Mouse (Mus musculus): ENCODE data around the gene 1700013G24Rik. TPM values are rescaled to one million over a fixed set of nuclear protein-coding genes. Genes with fewer than 3 reads are reported as not detected.
A peak's percentile ranks its signal among the peaks of the same experiment; 100 is the strongest.

The 1700013G24Rik gene
- polyA plus RNA-seq, 1 experiment: not detected

DNA sequence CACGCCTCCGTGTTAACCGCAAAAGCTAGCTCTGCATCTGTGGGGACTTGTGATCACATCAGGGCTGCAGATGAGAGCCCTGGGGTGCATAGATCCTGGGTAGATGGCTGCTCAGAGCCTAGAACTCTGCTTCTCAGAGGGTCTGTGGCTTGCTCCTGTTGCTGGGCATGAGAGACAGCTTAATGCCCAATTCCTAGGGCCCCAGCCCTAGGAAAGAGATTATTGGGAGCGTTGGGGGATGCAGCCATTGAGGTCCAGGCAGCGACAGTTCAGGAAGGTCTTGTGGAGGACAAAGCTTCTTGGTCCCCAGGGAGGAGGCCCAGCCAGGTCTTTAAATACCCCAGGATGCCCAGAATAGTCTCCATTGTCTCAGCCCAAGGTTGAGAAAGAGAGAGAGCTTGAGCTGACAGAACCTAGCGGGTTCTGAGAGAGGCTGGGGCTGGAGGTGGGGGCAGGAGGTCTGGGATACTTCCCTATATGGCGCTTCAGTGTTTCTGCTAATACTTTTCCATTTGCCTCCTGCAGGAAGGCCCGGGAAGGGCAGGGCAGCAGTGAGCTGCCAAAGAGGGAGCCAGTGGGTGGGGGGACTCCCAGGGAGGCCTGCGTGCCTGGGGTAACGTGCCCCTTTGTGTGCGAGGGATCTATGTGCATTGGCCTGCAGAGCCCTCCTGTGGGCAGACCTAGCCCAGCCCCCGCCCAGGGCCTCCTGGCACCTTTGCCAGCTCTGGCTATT, 35.7 kb downstream of the 1700013G24Rik start:
- H3K27ac ChIP-seq (replicated peaks; ENCODE audit: low read depth, low read length): peak overlapping the region; percentile 97

DNA sequence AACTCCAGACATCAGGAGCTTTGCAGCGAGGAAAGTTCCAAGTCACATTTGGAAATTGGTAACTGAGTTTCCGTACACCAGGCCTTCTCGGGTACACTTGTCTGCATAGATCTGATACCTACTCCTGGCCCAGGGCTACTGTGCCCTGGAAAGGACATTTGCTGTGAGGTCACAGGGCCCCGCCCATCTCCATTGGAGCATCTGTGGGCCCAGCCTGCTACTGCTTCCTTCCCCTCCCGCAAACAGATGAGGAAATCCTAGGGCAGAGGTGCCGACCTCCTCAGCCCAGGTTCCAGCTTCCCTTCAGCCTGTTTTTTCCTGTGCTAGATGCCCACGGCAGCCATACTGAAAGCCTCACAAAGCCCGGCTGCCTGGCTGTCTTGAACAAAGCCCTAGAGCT, 36.9 kb downstream of the 1700013G24Rik start:
- H3K27ac ChIP-seq (replicated peaks; ENCODE audit: low read depth, low read length): peak overlapping the region; percentile 97
- peaks cover 69% of the 10 kb centered on the region for H3K4me1 ChIP-seq (ENCODE audit: control insufficient read depth, insufficient read depth, insufficient read length, low read length)
- H3K4me3 ChIP-seq (ENCODE audit: insufficient read depth, low read depth, low read length): peak overlapping the region; percentile 12; the same call in 1 of the 2 replicates

More for the DNA sequence above, 35.7 kb downstream of the 1700013G24Rik start:
- Histone ChIP-seq H3K4me1 (ENCODE audit: control insufficient read depth, insufficient read depth, insufficient read length, low read length) (peaks cover 70% of the 10 kb centered on the region), H3K4me3 (ENCODE audit: insufficient read depth, low read depth, low read length) (peak overlapping the region; percentile 16)

DNA sequence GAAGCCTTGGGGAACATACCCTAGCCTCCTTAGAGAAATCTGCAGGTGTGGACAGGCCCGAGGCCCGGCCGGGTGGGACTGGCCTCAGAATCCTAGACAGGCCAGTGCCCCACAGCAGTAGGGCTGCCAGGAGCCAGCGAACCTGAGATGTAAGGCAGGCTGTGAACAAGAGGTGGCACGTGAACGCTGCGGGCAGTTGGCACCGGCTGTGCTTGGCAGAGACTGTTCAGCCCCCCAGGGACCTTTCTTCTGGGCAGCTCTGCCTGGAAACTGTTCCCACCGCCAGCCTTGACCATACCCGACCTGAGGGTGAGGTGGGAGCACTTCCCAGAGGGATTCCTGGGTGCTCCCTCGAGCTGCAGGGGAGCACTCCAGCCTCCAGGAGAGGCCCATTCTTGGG, 39.5 kb downstream of the 1700013G24Rik start:
- peaks cover 64% of the 10 kb centered on the region for H3K4me1 ChIP-seq (ENCODE audit: control insufficient read depth, insufficient read depth, insufficient read length, low read length)
- no peak overlapping the region for H3K4me3 ChIP-seq (ENCODE audit: insufficient read depth, low read depth, low read length)
- peak overlapping the region; percentile 37 for H3K27ac ChIP-seq (replicated peaks; ENCODE audit: low read depth, low read length)

DNA sequence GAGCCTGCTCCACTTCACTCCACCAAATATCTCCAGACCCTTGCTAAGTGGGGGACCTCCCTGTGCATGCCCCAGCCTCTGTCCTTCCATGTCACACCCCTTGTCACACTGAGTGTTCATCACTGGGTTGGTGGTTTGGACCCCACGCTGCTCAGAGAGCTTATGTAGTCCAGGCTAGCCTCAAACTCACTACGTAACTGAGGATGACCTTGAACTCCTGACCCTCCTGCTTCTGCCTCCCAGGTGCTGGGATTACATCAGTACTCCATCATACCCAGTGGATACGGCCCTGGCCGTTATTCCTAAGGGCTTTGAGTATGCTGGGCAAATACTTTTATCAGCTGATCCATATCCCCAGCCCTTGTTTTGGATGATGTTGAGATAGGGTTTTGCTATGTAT, 40.1 kb downstream of the 1700013G24Rik start:
- no peak overlapping the region for H3K4me3 ChIP-seq (ENCODE audit: insufficient read depth, low read depth, low read length)
- peak overlapping the region; percentile 37 for H3K27ac ChIP-seq (replicated peaks; ENCODE audit: low read depth, low read length)
- peaks cover 67% of the 10 kb centered on the region for H3K4me1 ChIP-seq (ENCODE audit: control insufficient read depth, insufficient read depth, insufficient read length, low read length)

DNA sequence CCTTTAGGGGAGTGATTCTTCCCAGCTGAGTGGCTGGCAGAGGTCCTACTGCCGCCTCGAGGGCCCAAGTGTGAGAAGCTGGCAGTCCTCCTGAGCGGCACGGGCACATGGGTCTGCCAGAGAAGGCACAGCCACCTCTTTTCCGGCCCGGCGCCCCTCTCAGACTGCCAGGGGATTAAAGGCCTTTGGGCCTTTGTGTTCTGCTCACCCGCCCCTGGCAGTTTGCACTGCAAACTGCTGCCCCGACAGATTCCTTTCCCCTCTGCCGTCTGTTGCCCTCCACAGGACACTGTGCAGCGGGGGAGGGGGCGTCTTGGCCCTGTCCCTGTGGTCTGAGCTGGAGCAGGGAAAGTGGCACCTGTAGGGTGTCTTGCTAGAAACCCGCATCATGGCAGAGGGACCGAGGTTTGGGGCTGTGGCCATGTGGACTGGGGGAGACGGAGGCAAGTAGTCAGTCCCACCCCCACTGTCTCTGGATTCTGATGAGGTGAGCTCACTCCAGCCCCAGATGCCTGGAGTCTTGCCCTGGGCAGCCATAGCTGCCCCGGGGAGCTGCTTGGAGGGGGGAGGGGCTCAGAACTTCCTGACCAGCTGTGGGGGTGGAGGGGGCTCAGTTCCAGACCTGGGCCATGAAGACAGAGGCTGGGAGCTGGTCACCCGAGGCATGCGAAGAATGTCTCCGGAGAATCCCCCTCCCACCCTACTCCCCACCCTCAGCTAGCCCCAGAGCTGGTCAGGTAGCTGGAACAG, 41.8 kb downstream of the 1700013G24Rik start:
- peak overlapping the region; percentile 93 for H3K27ac ChIP-seq (replicated peaks; ENCODE audit: low read depth, low read length)
- no peak overlapping the region for H3K4me3 ChIP-seq (ENCODE audit: insufficient read depth, low read depth, low read length)
- H3K4me1 ChIP-seq (ENCODE audit: control insufficient read depth, insufficient read depth, insufficient read length, low read length): peaks cover 69% of the 10 kb centered on the region

DNA sequence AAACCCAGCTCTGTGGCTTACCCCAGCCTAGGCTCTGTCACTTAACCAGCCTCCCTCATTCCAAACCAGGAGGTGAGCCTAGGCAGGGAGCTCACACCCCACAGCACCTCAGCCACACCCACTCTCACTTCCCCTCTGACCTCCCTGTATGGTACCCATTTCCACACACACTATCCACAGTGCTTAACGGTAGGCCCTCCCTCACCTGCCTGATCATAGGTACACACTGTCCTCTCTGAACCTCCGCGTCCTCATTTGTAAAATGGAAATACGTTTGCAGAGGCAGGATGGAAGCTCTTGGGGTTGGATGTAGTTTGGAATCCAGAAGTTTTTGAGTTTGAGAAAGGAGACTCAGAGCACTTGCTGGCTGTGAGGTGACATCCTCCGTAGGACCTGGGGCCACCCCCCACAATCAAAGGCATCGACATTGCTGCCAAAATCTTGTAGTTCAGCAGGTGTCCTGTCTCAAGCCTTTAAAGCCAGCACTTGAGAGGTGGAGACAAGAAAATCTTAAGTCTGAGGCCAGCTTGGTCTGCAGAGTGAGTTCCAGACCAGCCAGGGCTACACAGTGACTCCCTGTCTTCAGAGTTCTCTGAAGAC, 42.5 kb downstream of the 1700013G24Rik start:
- Histone ChIP-seq H3K4me1 (ENCODE audit: control insufficient read depth, insufficient read depth, insufficient read length, low read length) (peaks cover 70% of the 10 kb centered on the region), H3K4me3 (ENCODE audit: insufficient read depth, low read depth, low read length) (no peak overlapping the region), H3K27ac (replicated peaks; ENCODE audit: low read depth, low read length) (peak overlapping the region; percentile 93)

DNA sequence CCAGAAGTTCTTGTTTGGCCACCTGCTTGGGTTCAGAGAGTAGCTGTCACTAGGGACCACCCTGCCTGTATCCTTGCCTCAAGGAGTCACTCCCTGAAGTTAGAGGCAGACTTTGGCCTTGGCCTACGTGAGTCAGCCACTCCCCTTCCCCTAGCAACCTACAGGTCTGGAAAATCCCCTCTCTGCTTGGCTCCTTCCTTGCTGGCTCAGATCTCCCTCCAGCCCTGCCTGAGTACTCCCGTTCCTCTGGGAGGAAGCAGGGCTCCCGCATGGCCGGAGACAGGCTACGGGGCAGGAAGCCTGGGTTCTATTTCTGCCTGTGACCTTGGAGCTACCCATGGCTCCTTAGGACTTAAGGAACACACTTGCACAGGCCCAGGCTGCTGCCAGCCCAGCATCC, 44.3 kb downstream of the 1700013G24Rik start:
- Histone ChIP-seq H3K4me1 (ENCODE audit: control insufficient read depth, insufficient read depth, insufficient read length, low read length) (peaks cover 75% of the 10 kb centered on the region), H3K27ac (replicated peaks; ENCODE audit: low read depth, low read length) (peak overlapping the region; percentile 96), H3K4me3 (ENCODE audit: insufficient read depth, low read depth, low read length) (no peak overlapping the region)

DNA sequence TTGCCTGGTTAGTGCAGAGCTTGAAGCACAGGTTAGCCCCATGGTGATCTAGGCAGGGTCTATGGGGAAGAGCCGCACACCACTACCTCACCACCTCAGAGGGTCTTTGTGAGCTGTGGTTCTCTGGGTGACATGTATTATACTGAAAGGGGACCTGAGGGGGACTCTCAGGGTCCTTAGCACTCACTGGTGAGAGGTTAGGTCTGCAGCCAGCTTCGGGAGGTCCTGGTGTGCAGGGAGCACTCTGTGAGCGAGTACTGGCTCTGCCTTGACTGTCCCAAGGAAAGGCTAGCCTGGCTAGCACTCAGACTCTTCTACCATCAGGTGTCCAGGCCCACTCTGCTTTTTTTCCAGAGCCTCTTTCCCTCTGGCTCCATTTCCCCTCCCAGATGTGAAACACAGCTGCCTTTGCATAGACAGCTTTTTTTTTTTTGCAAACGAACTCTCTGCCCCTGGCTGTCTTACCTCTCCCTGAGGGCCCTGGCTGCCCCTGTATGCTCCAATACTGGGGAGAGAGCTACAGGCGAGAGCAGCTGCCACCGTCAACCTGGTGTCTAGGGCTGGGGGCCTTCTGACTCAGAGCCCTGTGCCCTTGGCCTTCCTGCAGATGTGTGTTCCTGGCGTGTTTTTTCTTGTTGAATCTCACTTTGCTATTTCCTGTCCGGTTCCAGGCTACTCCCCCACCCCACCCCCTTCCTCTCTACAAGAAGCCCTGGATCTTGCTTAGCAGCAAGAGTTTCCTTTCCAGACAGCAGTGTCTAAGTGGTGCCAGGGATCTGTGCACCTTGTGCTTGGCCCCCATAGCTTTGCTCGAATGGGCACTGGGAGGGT, 45.0 kb downstream of the 1700013G24Rik start:
- Histone ChIP-seq H3K27ac (replicated peaks; ENCODE audit: low read depth, low read length) (peak overlapping the region; percentile 96), H3K4me1 (ENCODE audit: control insufficient read depth, insufficient read depth, insufficient read length, low read length) (peaks cover 75% of the 10 kb centered on the region), H3K4me3 (ENCODE audit: insufficient read depth, low read depth, low read length) (peak overlapping the region; percentile 27)

DNA sequence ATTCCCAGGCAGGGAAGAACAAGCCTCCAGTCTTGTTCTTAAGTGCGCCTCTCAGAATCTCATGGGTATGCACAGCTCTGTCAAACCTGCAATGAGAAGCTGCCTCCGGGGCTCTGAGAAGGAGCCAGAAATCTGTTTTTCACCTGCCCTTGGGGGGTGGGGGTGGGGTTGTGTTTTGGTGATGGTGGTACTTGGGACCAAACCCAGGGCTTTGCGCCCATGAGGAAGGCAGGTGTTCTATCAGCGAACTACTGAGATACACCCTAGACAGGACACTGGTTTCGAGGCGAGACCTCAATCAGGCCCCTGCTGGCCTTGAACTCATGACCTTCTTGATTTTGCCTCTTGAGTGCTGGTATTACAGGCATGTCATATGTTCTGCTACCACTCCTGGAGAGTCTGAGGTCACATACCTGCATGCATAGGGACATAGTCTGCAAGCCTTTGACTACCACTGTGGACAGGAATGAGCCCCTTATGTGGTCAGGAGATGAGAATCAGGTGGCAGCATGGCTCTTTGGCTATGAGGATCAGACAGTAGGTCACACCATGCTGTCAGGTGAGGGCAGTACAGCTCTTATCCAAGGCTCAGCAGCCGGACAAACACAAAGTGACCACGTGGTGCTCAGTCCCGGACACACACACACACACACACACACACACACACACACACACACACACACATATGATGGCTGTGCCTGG, 45.9 kb downstream of the 1700013G24Rik start:
- Histone ChIP-seq H3K4me1 (ENCODE audit: control insufficient read depth, insufficient read depth, insufficient read length, low read length) (peaks cover 70% of the 10 kb centered on the region), H3K27ac (replicated peaks; ENCODE audit: low read depth, low read length) (peak overlapping the region; percentile 96), H3K4me3 (ENCODE audit: insufficient read depth, low read depth, low read length) (no peak overlapping the region)

DNA sequence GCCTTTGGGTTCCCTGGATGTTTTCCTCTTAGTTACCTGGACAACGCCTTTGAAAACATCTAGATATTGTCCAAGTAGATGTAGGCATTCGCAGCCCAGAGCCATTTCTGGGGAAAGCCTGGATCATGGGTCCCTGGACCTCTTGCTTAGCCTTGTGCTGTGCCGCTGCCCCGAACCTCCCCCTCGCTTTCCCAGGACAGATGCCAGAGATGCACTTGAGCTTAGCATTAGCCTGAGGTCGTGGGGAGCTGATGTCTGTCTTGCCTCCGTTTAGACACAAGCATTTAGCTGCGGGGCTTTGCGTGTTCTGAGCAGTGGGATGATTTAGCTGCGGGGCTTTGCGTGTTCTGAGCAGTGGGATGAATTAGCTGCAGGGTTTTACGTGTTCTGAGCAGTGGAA, 47.1 kb downstream of the 1700013G24Rik start:
- peak overlapping the region; percentile 96 for H3K27ac ChIP-seq (replicated peaks; ENCODE audit: low read depth, low read length)

DNA sequence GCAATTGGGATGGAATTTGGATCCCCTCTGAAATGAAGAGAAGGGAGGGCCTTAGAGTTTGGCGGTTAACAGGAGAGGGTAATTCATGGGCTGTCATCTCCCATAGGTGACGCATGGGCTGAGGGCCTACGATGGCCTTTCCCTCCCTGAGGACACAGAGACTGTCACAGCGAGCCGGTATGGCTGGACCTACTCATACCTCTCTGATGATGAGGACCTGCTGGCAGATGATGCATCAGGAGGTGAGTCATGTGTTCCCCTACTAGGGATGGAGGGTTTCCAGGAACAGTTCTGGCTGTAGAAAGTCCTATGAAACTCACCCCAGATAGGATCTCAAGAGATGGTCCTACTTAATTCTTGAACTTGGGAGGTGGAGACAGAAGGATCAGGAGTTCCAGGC, 47.9 kb downstream of the 1700013G24Rik start:
- Histone ChIP-seq H3K4me1 (ENCODE audit: control insufficient read depth, insufficient read depth, insufficient read length, low read length) (peaks cover 59% of the 10 kb centered on the region), H3K27ac (replicated peaks; ENCODE audit: low read depth, low read length) (peak overlapping the region; percentile 96; the same call in 1 of the 2 replicates), H3K4me3 (ENCODE audit: insufficient read depth, low read depth, low read length) (no peak overlapping the region)

More for the DNA sequence above, 47.1 kb downstream of the 1700013G24Rik start:
- Histone ChIP-seq H3K4me3 (ENCODE audit: insufficient read depth, low read depth, low read length) (no peak overlapping the region), H3K4me1 (ENCODE audit: control insufficient read depth, insufficient read depth, insufficient read length, low read length) (peaks cover 59% of the 10 kb centered on the region)

DNA sequence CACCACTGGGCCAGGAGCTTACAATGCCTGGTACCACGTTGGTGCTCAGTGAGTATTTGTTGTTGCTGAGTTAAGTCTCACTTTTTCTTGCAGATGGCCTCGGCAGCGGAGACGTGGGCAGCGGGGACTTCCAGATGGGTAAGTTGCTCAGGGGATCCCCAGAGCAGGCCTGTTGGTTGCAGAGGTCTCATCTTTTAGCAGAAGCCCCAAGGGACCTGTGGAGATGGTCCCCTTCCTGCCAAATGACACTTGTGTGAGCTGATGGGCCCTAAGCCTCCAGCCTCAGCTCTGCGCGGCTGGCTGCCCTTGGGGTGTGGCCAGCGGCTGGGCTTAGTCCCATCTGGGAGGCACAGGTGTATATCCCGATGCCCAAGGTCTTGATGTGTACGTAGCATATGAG, 49.1 kb downstream of the 1700013G24Rik start:
- peak overlapping the region; percentile 40 for H3K27ac ChIP-seq (replicated peaks; ENCODE audit: low read depth, low read length)
- peaks cover 48% of the 10 kb centered on the region for H3K4me1 ChIP-seq (ENCODE audit: control insufficient read depth, insufficient read depth, insufficient read length, low read length)
- no peak overlapping the region for H3K4me3 ChIP-seq (ENCODE audit: insufficient read depth, low read depth, low read length)

DNA sequence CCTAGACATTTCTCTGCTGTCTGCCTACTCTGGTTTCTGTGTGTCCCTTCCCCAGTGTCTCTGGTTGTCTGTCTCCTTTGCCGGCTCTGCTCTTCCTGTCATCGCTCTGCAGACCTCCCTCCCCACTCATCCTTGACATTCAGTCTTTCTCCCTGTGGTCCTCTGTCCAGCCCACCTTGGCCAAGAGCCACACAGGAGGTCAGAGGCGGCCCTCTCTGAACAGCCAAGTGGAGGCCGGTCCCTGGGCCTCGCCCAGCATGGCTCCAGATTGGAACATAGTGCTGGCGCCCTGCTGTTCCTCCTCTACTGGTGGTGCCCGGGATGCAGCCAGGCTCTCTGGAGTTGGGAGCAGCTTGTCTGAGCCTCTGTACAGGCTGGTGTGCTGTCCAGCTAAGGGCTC, 49.7 kb downstream of the 1700013G24Rik start:
- peaks cover 44% of the 10 kb centered on the region for H3K4me1 ChIP-seq (ENCODE audit: control insufficient read depth, insufficient read depth, insufficient read length, low read length)
- H3K4me3 ChIP-seq (ENCODE audit: insufficient read depth, low read depth, low read length): no peak overlapping the region
- peak overlapping the region; percentile 40 for H3K27ac ChIP-seq (replicated peaks; ENCODE audit: low read depth, low read length)

DNA sequence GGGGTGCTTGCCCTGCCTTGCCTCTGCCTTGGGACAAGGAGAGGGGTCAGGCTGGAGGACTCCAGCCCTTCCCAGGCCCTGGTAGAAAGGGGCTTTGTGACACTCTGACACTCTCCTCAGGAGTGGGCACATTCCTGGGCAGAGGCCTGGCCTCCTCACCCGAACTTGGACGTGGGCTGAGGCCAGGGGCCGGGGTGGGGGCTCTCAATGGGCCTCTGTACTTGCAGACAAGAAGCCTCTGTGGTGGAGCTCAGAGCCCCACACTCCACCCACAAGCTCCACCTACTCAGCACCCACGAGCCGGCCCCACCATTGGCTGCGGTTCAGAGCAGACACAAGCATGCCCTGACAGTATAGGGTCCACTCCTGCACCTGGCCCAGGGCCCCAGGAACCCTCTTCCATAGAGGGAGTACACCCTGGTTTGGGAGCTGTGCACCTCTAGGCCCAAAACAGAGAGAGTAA, 50.5 kb downstream of the 1700013G24Rik start:
- peaks cover 38% of the 10 kb centered on the region for H3K4me1 ChIP-seq (ENCODE audit: control insufficient read depth, insufficient read depth, insufficient read length, low read length)
- H3K27ac ChIP-seq (replicated peaks; ENCODE audit: low read depth, low read length): peak overlapping the region; percentile 19
- H3K4me3 ChIP-seq (ENCODE audit: insufficient read depth, low read depth, low read length): no peak overlapping the region
